Mouse (Mus musculus): ENCODE data around the gene Proz.

- TF ChIP-seq CTCF (IDR thresholded peaks at IDR 0.05; ENCODE audit: control insufficient read depth, insufficient read depth, insufficient replicate concordance, low read depth, low read length) (no peak), POLR2A (IDR thresholded peaks at IDR 0.05; ENCODE audit: control insufficient read depth, low read depth, low read length) (no peak)
These were observed 33.1 kb upstream of the Proz start for GRCm38 (mm10) chr8:13027615-13028014.

Data from testis, adult 2 months (tissue).